Mouse (Mus musculus) adrenal gland, adult 2 months (tissue): ENCODE measurements around the gene Zfp513. TPM values are rescaled to one million over a fixed set of nuclear protein-coding genes. Genes with fewer than 3 reads are reported as not detected.

Source experiments
- DNase-seq: peaks from one replicate; pipeline ENCODE4 v3.0.0; 2021
- polyA plus RNA-seq: library from polyadenylated mRNA; depleted of rRNA; stranded (reverse); fragments of >200 nt; gene quantifications from 2 replicates; pipeline ENCODE4 v1.2.3, GENCODE M21; 2012
- total RNA-seq, 2 experiments: library from RNA; stranded (reverse); gene quantifications; 2 replicates each; pipeline ENCODE4 v1.2.3; 2021

The Zfp513 gene
- total and polyA plus RNA-seq, 3 experiments: 28.5 to 75.5 (median 29.5) TPM

DNA sequence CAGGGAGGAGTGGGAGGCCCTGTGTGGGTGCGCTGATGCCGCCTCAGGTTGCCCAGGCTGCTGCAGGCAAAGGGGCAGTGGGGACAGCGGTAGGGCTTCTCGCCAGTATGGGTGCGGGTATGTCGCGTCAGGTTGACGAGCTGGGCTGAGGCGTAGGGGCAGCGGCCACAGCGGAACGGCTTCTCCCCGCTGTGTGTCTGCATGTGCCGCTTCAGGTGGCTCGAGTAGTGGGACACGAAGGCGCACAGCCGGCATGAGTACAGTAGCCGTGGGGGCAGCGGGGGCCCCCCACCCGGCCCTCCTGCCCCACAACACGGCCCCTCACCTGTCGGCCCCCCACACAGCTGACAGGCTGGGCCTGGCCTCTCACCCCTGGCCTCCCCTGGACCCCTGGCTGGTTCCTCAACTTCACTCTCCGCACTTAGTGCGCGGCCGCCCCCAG, 1.8 kb downstream of the Zfp513 start:
- DNase-seq: peak; percentile 38

GRCm38 (mm10) chr5:31199893-31200292, 2.2 kb downstream of the Zfp513 start:
- no peak for DNase-seq

DNA sequence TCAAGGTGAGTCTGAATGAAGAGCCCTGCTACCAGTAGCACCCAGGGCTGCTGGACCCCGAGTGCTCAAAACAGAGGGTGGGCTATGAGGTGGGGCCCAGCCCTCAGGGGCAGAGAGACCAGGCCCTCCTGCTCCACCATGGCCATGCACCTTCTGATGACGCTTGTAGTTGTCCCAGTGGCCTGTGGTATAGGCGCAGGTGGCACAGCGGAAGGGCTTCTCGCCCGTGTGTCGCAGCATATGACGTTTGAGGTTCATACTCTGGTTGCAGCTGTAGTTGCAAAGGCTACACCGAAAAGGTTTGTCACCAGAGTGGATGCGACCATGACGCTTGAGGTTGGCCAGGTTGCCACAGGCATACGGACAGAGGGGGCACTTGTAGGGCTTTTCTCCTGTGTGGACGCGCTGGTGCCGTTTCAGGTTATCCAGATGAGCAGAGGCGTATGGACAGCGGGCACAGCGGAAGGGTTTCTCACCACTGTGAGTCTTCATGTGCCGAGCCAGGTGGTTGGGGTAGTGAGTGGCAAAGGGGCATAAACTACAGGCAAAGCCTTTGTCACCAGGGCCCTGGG, 2.7 kb downstream of the Zfp513 start:
- peak; percentile 25 for DNase-seq

GRCm38 (mm10) chr5:31198616-31199320, 3.3 kb downstream of the Zfp513 start:
- DNase-seq: peak; percentile 20

DNA sequence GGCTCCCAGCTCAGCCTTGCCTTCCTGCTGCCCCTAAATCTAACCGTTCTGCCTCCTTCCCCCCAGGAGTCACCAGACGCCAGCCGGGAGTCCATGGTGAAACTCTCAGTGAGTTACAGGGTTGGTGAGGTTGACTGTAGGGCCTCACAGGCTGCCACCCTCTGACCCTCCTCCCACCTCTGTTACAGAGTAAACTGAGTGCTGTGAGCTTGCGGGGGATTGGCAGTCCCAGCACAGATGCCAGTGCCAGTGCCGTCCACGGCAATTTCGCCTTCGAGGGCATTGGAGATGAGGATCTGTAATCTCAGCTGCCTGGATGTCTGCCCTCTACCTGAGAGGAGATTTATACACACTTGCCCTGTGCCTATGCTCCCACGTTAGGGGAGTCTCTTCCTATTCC, 3.9 kb downstream of the Zfp513 start:
- peak; percentile 17 for DNase-seq

DNA sequence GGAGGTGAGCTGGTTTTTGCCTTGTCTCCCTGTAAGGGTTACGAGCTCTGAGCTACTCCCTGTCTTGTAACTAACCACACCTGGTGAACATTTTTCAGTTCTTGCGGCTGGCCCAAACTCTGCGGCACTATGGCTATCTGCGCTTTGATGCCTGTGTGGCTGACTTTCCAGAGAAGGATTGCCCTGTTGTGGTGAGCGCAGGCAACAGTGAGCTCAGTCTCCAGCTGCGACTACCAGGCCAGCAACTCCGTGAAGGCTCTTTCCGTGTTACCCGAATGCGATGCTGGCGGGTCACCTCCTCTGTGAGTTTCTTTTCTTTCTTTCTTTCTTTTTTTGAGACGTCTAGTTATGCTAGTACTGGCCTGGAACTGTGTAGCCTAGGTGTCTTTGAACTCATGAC, 5.0 kb downstream of the Zfp513 start:
- DNase-seq: no peak

- peak; percentile 38 for DNase-seq
Measured at GRCm38 (mm10) chr5:31196207-31196606, 5.9 kb downstream of the Zfp513 start.

DNA sequence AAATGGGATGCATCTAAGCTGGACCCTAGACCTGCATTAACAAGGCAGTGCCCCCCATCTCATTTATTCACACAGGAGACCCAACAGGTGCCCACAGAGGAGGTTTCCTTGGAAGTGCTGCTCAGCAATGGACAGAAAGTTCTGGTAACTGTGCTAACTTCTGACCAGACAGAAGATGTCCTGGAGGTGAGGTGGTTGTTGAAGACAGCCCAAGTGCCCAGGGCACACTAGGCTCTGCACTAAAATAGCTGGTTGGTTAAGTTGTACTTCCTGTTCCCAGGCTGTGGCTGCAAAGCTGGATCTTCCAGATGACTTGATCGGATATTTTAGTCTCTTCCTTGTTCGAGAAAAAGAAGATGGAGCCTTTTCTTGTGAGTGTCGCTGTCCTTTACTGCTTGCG, 6.4 kb downstream of the Zfp513 start:
- no peak for DNase-seq

- DNase-seq: no peak
Measured at GRCm38 (mm10) chr5:31194486-31195485, 7.3 kb downstream of the Zfp513 start.

DNA sequence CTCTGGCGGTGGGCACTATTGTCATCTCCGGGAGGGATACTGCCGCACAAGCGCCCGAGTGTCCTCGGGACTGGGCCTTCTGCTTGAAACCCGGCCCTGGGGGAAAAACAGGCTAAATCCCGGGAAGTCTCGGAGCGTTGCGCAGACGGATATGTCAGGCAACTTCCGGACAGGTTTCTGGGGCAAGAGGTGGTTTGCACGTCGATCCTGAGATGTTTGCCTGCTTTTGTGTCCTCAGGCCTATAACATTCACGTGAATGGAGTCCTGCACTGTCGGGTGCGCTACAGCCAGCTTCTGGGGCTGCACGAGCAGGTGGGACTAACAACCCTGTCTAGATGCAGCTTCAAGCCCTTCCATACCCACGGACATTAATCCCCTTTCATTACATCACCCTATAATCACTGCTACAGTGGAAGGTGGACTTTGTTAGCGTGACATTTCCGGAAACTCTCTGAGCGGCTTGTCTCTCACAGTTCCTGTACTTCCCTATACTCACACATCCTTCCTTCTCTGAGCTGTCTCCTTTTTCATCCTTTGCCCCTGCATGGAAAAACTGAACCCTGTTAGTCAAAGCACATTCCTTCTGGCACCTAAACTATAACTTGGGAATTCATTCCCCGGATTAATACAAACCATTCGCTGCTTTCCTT, 8.3 kb downstream of the Zfp513 start:
- no peak for DNase-seq

DNA sequence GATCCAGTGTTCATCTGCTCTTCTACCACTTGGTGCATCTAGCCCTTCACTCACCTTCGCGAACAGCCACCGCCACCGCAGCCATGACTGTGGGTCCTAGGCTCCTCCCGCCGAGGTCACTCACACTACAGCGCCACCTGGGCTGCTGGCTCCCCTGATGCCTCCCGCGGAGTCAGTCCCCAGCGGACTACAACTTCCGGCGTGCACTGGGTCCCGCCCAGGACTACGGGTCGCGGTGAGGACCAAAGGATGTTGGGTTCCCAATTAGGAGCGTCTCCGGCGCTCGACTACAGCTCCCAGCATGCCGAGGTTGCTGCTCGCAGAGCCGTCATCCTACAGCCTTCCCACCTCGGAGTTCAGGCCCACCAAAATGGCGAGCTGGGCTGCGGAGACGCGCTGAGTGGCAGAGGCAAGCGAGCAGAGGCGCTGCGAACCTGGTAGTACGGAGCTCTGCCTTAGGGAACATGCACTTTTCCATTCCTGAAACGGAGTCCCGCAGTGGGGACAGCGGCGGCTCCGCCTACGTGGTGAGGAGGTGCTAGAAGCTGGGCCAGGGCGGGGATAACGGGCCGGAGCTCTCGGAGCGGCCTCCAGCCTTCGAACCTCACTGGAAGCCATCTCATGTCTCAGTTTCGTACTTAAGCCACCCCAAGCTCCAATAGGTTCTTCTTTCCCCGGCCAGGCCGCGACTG, 9.0 kb downstream of the Zfp513 start, which contains the start of the genes Snx17 and Eif2b4:
TSS of gene Snx17 (plus strand) at position 289 of the 692 bp plus-strand sequence.
TSS of gene Eif2b4 (minus strand) at position 492 of the 692 bp plus-strand sequence.
- peak; percentile 100 for DNase-seq

GRCm38 (mm10) chr5:31192045-31192938, 9.8 kb downstream of the Zfp513 start:
- no peak for DNase-seq

DNA sequence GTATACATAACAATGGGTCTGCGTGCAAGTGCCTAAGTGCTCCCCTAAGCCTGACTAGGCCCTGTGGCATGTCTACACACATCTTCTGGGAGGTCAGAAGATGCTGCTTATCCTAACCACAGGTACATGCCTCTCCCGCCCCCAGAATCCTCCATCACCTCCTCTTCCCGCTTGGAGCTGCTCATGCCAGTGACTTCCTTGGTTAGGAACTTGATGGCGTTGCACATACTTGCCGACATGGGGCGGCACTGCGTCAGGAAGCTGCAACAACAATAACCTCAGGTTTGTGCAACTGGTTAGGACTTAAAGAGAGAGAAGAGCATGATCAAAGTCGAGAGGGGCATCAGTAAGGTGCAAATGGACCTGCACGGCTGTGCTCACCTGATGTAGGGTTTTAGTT, 11.9 kb downstream of the Zfp513 start:
- DNase-seq: no peak

GRCm38 (mm10) chr5:31188223-31188840, 13.8 kb downstream of the Zfp513 start:
- no peak for DNase-seq

- no peak for DNase-seq
Measured at GRCm38 (mm10) chr5:31183678-31184077, 18.4 kb downstream of the Zfp513 start.

DNA sequence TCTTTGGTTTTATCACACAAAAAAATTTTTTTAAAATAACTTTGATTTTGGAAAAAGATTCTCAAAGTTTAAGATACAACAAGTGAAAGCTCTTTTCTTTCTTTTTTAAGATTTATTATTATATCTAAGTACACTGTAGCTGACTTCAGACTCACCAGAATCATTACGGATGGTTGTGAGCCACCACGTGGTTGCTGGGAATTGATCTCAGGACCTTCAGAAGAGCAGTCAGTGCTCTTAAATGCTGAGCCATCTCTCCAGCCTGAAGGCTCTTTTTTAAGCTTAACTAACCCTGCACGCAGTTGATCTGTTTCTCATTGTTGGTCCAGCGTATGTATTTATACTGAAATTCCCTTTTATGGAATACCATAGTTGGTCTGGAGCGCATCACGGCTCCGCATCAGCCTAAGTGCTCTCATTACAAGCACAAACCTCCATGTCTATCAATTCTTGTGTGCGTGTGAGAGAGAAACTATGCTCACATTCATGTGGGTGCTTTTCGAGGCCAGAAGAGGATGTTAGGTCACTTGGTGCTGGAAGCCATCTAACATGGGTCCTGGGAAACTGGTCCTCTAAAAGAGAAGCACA, 20.8 kb downstream of the Zfp513 start:
- DNase-seq: no peak

GRCm38 (mm10) chr5:31179766-31180630, 22.1 kb downstream of the Zfp513 start, which contains the start of the genes Gm29609 and Gtf3c2:
TSS of gene Gm29609 (minus strand) at chr5:31179911.
TSS of gene Gtf3c2 (minus strand) at chr5:31180144.
- DNase-seq: peak; percentile 95

- no peak for DNase-seq
Measured at GRCm38 (mm10) chr5:31179301-31179765, 22.8 kb downstream of the Zfp513 start.
